Mouse (Mus musculus): ENCODE data around the gene Hoxa9. TPM values are rescaled to one million over a fixed set of nuclear protein-coding genes. Genes with fewer than 3 reads are reported as not detected.

Gene Hoxa9
- total and polyA plus RNA-seq, 2 experiments from 2014 or later: 0.19 TPM; not detected in 1

GRCm38 (mm10) chr6:52183311-52184080 lies 47.4 kb downstream of the Hoxa9 start:
- DNase-seq (ENCODE audit: low spot score) (no peak), ATAC-seq (ENCODE audit: insufficient read depth, low read depth) (no peak)
- no peaks in the 10 kb centered on the region for H3K36me3 ChIP-seq (replicated peaks; ENCODE audit: control insufficient read depth, insufficient read depth, low read length)
- peaks cover 100% of the 10 kb centered on the region for H3K27me3 ChIP-seq (ENCODE audit: control insufficient read depth, insufficient read depth, low read length)
- H3K27ac ChIP-seq (ENCODE audit: low read depth): no peak overlapping the region
- H3K4me2 ChIP-seq (ENCODE audit: low read depth, low read length): no peak overlapping the region
- TF ChIP-seq EP300 (IDR thresholded peaks at IDR 0.05; ENCODE audit: low read depth) (no peak), CTCF (IDR thresholded peaks at IDR 0.05; ENCODE audit: low read depth) (no peak)
- no peak overlapping the region for H3K9ac ChIP-seq (replicated peaks; ENCODE audit: low read depth, low read length)
- no peaks in the 10 kb centered on the region for H3K4me1 ChIP-seq (ENCODE audit: control insufficient read depth, insufficient read depth)
- WGBS: 18% methylated on average over 10 of the region's 10 CpGs
- H3K4me3 ChIP-seq (ENCODE audit: low read depth, low read length): no peak overlapping the region
- H3K9me3 ChIP-seq (replicated peaks; ENCODE audit: control insufficient read depth, low read length): no peaks in the 10 kb centered on the region

DNA sequence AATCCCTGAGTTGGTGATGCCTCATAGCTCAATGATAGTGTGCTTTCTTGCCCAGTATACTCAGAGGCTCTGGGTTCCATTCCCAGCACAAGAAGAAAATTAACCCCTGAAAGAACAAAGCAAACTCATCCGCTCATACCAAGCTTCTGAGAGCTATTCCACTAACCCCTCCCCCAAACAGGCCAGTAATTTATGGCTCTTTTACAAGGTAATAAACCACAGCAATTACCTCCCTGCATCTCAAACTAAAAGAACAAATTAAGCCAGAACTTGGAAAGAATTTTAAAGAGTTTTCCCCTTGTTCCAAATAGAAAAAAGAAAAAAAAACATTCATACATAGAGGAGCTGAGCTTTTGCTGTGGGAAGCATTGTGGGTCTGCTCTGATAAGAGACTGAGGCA lies 48.1 kb downstream of the Hoxa9 start:
- Histone ChIP-seq H3K27ac (ENCODE audit: low read depth) (no peak overlapping the region), H3K4me2 (ENCODE audit: low read depth, low read length) (no peak overlapping the region)
- 19% methylated on average over 1 of the region's 1 CpGs for WGBS

DNA sequence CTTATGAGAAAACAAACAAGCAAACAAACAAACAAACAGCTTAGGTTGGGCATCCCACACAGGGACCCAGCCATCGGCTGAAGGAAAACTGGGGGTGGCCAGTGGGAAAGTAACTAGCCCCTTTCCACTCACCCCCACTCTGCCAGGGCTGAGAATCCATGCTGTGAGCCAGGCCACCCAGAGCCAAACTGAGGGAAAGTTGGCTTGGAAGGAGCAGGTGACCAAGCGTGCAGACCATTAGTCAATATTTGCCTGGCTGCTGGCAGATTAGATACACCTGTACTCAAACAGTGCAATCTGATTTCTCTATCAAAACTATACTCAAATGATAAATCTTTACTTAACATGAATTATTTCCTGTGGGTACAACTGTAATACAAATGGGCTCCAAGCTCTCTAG lies 48.9 kb downstream of the Hoxa9 start:
- Histone ChIP-seq H3K27ac (ENCODE audit: low read depth) (no peak overlapping the region), H3K4me3 (ENCODE audit: low read depth, low read length) (no peak overlapping the region), H3K4me2 (ENCODE audit: low read depth, low read length) (no peak overlapping the region), H3K9ac (replicated peaks; ENCODE audit: low read depth, low read length) (no peak overlapping the region), H3K27me3 (ENCODE audit: control insufficient read depth, insufficient read depth, low read length) (peaks cover 99% of the 10 kb centered on the region), H3K36me3 (replicated peaks; ENCODE audit: control insufficient read depth, insufficient read depth, low read length) (no peaks in the 10 kb centered on the region), H3K4me1 (ENCODE audit: control insufficient read depth, insufficient read depth) (no peaks in the 10 kb centered on the region), H3K9me3 (replicated peaks; ENCODE audit: control insufficient read depth, low read length) (no peaks in the 10 kb centered on the region)
- TF ChIP-seq CTCF (IDR thresholded peaks at IDR 0.05; ENCODE audit: low read depth): no peak
- no peak for TF ChIP-seq EP300 (IDR thresholded peaks at IDR 0.05; ENCODE audit: low read depth)
- ATAC-seq (ENCODE audit: insufficient read depth, low read depth): no peak
- DNase-seq (ENCODE audit: low spot score): no peak
- 29% methylated on average over 2 of the region's 2 CpGs for WGBS

More for the DNA sequence above, 48.1 kb downstream of the Hoxa9 start:
- Histone ChIP-seq H3K4me3 (ENCODE audit: low read depth, low read length) (no peak overlapping the region), H3K9me3 (replicated peaks; ENCODE audit: control insufficient read depth, low read length) (no peaks in the 10 kb centered on the region), H3K36me3 (replicated peaks; ENCODE audit: control insufficient read depth, insufficient read depth, low read length) (no peaks in the 10 kb centered on the region), H3K27me3 (ENCODE audit: control insufficient read depth, insufficient read depth, low read length) (peaks cover 100% of the 10 kb centered on the region), H3K9ac (replicated peaks; ENCODE audit: low read depth, low read length) (no peak overlapping the region), H3K4me1 (ENCODE audit: control insufficient read depth, insufficient read depth) (no peaks in the 10 kb centered on the region)
- TF ChIP-seq EP300 (IDR thresholded peaks at IDR 0.05; ENCODE audit: low read depth): no peak
- no peak for TF ChIP-seq CTCF (IDR thresholded peaks at IDR 0.05; ENCODE audit: low read depth)
- DNase-seq (ENCODE audit: low spot score) (no peak), ATAC-seq (ENCODE audit: insufficient read depth, low read depth) (no peak)

DNA sequence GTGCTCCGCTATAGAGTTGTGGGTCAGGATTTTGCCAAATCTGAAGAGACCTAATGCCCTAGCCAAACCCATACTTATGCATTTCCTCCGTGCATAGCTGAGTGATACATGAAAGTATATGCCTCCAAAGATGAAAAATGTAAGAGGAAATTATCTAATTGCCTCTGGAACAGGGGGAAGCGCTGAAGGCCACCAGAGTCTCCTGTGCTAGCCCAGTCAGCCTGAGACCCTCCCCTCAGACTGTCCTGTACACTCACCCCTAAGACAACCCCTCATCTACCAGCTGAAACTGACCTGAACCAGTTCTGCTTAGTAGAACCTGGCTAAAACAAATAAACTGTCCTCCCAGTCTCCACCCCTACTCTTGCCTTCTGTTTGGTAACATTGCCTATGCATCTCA lies 50.2 kb downstream of the Hoxa9 start:
- Histone ChIP-seq H3K4me2 (ENCODE audit: low read depth, low read length) (no peak overlapping the region), H3K36me3 (replicated peaks; ENCODE audit: control insufficient read depth, insufficient read depth, low read length) (no peaks in the 10 kb centered on the region), H3K27me3 (ENCODE audit: control insufficient read depth, insufficient read depth, low read length) (peaks cover 99% of the 10 kb centered on the region), H3K4me3 (ENCODE audit: low read depth, low read length) (no peak overlapping the region), H3K4me1 (ENCODE audit: control insufficient read depth, insufficient read depth) (no peaks in the 10 kb centered on the region), H3K9ac (replicated peaks; ENCODE audit: low read depth, low read length) (no peak overlapping the region), H3K27ac (ENCODE audit: low read depth) (no peak overlapping the region), H3K9me3 (replicated peaks; ENCODE audit: control insufficient read depth, low read length) (no peaks in the 10 kb centered on the region)
- TF ChIP-seq EP300 (IDR thresholded peaks at IDR 0.05; ENCODE audit: low read depth) (no peak), CTCF (IDR thresholded peaks at IDR 0.05; ENCODE audit: low read depth) (no peak)
- ATAC-seq (ENCODE audit: insufficient read depth, low read depth) (no peak), DNase-seq (ENCODE audit: low spot score) (no peak)
- 23% methylated on average over 3 of the region's 3 CpGs for WGBS

DNA sequence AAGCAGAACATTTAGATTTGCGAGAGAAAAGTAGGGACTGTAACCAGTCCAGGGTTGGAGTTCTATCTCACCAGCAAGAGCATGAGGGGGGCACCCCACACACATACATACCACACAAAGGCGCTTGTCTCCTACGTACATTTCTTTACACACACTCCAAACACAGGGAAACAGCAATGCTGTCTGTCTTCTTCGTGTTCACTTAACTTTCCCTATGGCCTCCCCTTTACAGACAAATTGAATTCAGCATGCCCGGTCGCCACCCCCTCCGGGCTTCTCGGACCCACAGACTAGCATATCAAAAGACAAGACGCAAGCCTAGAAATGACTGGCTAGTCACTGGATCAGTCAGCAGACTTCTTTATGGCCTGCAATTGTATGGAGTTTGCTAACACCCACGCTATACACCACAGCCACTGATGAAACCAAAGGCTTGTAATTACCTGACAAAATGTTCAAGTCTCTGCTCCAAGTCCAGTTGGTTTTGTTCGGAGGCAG lies 50.6 kb downstream of the Hoxa9 start:
- Histone ChIP-seq H3K27me3 (ENCODE audit: control insufficient read depth, insufficient read depth, low read length) (peaks cover 99% of the 10 kb centered on the region), H3K4me2 (ENCODE audit: low read depth, low read length) (peak overlapping the region; percentile 38; the same call in 1 of the 2 replicates), H3K4me3 (ENCODE audit: low read depth, low read length) (no peak overlapping the region), H3K9ac (replicated peaks; ENCODE audit: low read depth, low read length) (no peak overlapping the region), H3K4me1 (ENCODE audit: control insufficient read depth, insufficient read depth) (no peaks in the 10 kb centered on the region), H3K27ac (ENCODE audit: low read depth) (no peak overlapping the region), H3K36me3 (replicated peaks; ENCODE audit: control insufficient read depth, insufficient read depth, low read length) (no peaks in the 10 kb centered on the region), H3K9me3 (replicated peaks; ENCODE audit: control insufficient read depth, low read length) (no peaks in the 10 kb centered on the region)
- 12% methylated on average over 11 of the region's 11 CpGs for WGBS
- ATAC-seq (ENCODE audit: insufficient read depth, low read depth) (no peak), DNase-seq (ENCODE audit: low spot score) (no peak)
- TF ChIP-seq EP300 (IDR thresholded peaks at IDR 0.05; ENCODE audit: low read depth): no peak
- no peak for TF ChIP-seq CTCF (IDR thresholded peaks at IDR 0.05; ENCODE audit: low read depth)

Data from heart, postnatal 0 days (tissue).